Mouse (Mus musculus) heart, embryonic 14.5 days (tissue): ENCODE data around the gene Mgat3. TPM values are rescaled to one million over a fixed set of nuclear protein-coding genes. Genes with fewer than 3 reads are reported as not detected.

Source experiments
- ATAC-seq: fragments of 200-750 bp; cut with Nextera tagmentation; 2 replicates; pipeline ENCODE4 v1.8.0; 2017; ENCODE audit warnings: low read depth, moderate TSS enrichment; ENCODE audit not compliant: insufficient number of reproducible peaks, insufficient read depth, low FRiP score
- H3K27ac ChIP-seq, 2 experiments: fragments of 200-500 bp in 1 of 2; fragments of 300-500 bp in 1 of 2; sonication (generic) in 1 of 2; replicated peaks in 1 of 2; 2 replicates each; pipeline ENCODE4 v1.5.1; 2012 to 2014; ENCODE audit warnings: low read depth in 2 of 2, low read length in 2 of 2, control low read depth in 1 of 2, mild to moderate bottlenecking in 1 of 2, mixed read lengths in 1 of 2; ENCODE audit not compliant: control insufficient read depth in 1 of 2, insufficient read depth in 1 of 2
- H3K27me3 ChIP-seq: fragments of 300-500 bp; sonication (generic); 2 replicates; pipeline ENCODE4 v1.6.1; 2014; ENCODE audit warnings: mild to moderate bottlenecking, low read length, control low read depth; ENCODE audit not compliant: control insufficient read depth, insufficient read depth
- H3K36me3 ChIP-seq: fragments of 300-500 bp; sonication (generic); 2 replicates; pipeline ENCODE4 v1.6.1; 2014; ENCODE audit warnings: mild to moderate bottlenecking, control low read depth, low read length, mixed read lengths; ENCODE audit not compliant: control insufficient read depth, insufficient read depth
- H3K4me1 ChIP-seq, 2 experiments: fragments of 200-500 bp in 1 of 2; fragments of 300-500 bp in 1 of 2; sonication (generic) in 1 of 2; 2 replicates each; pipeline ENCODE4 v1.6.1; 2012 to 2014; ENCODE audit warnings: low read length in 2 of 2, control low read depth in 1 of 2, mixed read lengths in 1 of 2; ENCODE audit not compliant: control insufficient read depth in 2 of 2, insufficient read depth in 2 of 2
- H3K4me2 ChIP-seq: fragments of 300-500 bp; sonication (generic); 2 replicates; pipeline ENCODE4 v1.6.1; 2014; ENCODE audit warnings: mild to moderate bottlenecking, low read length
- H3K4me3 ChIP-seq, 2 experiments: fragments of 200-500 bp in 1 of 2; fragments of 300-500 bp in 1 of 2; sonication (generic) in 1 of 2; 2 replicates each; pipeline ENCODE4 v1.5.1; 2012 to 2014; ENCODE audit warnings: low read length in 2 of 2, mild to moderate bottlenecking in 2 of 2, control low read depth in 1 of 2, low read depth in 1 of 2, moderate library complexity in 1 of 2; ENCODE audit not compliant: control insufficient read depth in 1 of 2, insufficient read depth in 1 of 2
- H3K9ac ChIP-seq: fragments of 300-500 bp; sonication (generic); 2 replicates; pipeline ENCODE4 v1.6.1; 2014; ENCODE audit warnings: mild to moderate bottlenecking, low read length
- H3K9me3 ChIP-seq: fragments of 300-500 bp; sonication (generic); 2 replicates; pipeline ENCODE4 v1.6.1; 2016; ENCODE audit warnings: low read length, control low read depth; ENCODE audit not compliant: control insufficient read depth
- WGBS: fragments of 180-500 bp; shearing (Covaris S2); extraction: QIAGEN DNeasy Blood & Tissue Kit; methylation state at CpG from one replicate; pipeline ENCODE4 v1.1.7; 2014; 5-methylcytosine and 5-hydroxymethylcytosine counted together
- polyA plus RNA-seq: library from polyadenylated mRNA; unstranded; fragments of >200 nt; fragmentation: Nextera tagmentation; extraction: Ambion mirVana; gene quantifications from 2 replicates; pipeline ENCODE4 v1.2.1, GENCODE M21; 2014

The Mgat3 gene
- polyA plus RNA-seq, 1 experiment from 2014 or later = 1.9 TPM

DNA sequence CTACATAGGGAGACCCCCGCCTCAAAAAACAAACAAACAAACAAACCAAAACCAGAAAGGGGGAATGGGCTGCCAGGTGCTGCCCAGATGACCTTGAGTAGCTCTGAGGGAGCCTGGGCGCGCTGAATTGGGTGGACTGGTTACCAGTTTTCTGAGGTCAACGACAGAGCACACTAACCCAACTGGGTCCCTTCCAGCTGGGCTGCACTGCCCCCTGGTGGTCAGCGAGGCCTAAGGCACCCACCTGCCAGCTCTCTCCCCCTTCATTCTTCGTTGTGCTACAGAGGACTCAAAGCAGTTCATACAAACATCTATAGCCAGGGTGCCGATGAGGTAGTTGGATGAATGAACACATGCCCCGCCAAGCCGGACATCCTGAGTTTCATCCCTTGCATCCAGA, 51.7 kb downstream of the Mgat3 start:
- H3K9me3 ChIP-seq = no peaks in the 10 kb centered on the region
- no peak overlapping the region for H3K9ac ChIP-seq
- WGBS = 27% methylated on average over 9 of the region's 9 CpGs
- no peaks in the 10 kb centered on the region for H3K27me3 ChIP-seq
- H3K36me3 ChIP-seq = no peaks in the 10 kb centered on the region
- ATAC-seq = no peak
- no peak overlapping the region for H3K4me2 ChIP-seq
- peaks cover 4 to 11% of the 10 kb centered on the region in 2 experiments for H3K4me1 ChIP-seq
- no peak overlapping the region for H3K4me3 ChIP-seq
- H3K27ac ChIP-seq = no peak overlapping the region

DNA sequence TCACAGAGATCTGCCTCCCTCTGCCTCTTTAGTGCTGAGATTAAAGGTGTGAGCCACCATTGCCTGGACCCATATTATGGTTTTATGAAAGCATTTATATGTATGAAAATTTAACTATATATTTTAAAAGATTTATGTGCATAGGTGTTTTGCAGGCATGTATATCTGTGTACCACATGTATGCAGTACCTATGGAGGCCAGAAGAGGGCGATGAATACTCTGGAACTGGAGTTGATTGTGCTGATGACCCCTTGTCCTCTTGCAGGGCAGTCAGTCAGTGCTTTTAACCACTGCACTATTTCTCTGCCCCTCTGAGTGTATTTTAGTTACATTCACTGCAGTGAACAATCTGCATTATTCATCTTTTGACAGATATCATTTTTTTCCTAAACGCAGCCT, 52.3 kb downstream of the Mgat3 start:
- 43% methylated on average over 2 of the region's 2 CpGs for WGBS
- H3K4me3 ChIP-seq = no peak overlapping the region
- H3K9ac ChIP-seq = no peak overlapping the region
- H3K9me3 ChIP-seq = no peaks in the 10 kb centered on the region
- H3K27ac ChIP-seq = no peak overlapping the region
- no peak for ATAC-seq
- peaks cover 4 to 11% of the 10 kb centered on the region in 2 experiments for H3K4me1 ChIP-seq
- H3K4me2 ChIP-seq = no peak overlapping the region
- no peaks in the 10 kb centered on the region for H3K36me3 ChIP-seq
- no peaks in the 10 kb centered on the region for H3K27me3 ChIP-seq

DNA sequence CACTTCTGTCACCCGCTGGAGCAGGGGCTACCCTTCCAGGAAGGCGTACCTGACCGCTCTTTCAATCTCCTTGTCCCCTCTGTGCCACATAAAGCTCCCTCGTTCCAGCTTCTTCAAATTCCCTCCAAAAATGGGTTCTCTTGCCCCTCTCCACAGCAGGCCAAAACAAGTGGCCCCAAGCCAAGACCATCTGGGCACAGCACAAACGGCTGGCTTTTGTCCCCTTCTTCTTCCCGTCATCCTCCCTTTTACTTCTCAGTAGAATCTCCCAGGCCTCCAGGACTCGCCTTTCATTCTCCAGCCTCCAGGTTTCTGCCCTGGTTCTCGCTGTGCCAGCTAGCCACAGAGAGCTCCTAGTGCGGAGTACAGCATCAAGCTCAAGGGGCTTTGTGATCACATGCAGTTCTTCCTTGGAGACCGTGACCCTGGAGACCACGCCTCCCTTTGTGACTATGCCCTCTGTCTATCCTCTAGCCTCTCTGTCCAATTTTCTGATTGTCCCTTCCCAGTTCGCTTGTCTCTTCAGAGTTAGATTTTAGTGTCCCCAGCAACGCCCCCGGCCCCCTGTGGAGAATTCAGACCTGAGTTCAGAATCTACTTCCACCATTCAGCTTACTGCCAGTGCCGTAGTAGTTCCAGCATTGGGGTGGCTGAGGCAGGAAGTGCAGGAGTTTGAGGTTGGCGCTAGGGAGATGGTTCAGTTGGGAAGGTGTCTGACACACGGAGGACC, 54.7 kb downstream of the Mgat3 start:
- WGBS = 74% methylated on average over 17 of the region's 17 CpGs
- H3K27me3 ChIP-seq = no peaks in the 10 kb centered on the region
- no peaks in the 10 kb centered on the region for H3K9me3 ChIP-seq
- no peaks in the 10 kb centered on the region for H3K36me3 ChIP-seq
- H3K4me2 ChIP-seq = no peak overlapping the region
- no peak for ATAC-seq
- H3K27ac ChIP-seq = no peak overlapping the region
- no peak overlapping the region for H3K4me3 ChIP-seq
- peaks cover 4 to 7% of the 10 kb centered on the region in 2 experiments for H3K4me1 ChIP-seq
- no peak overlapping the region for H3K9ac ChIP-seq

DNA sequence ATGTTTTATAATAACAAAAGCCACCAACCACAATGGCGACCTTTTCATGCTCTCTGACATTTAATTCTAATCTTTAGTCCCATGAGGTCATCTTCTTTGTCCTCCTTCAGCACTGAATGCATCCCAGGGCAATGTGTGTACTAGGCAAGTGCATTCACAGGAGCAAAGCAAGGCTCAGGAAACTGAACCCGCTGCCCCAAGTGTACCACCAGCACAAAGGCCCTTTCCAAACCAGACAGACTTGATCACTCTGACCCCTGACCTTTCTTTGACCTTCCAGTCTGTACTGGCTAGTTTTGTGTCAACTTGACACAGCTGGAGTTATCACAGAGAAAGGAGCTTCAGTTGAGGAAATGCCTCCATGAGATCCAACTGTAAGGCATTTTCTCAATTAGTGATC, 58.8 kb downstream of the Mgat3 start:
- H3K9me3 ChIP-seq = no peaks in the 10 kb centered on the region
- H3K4me3 ChIP-seq = no peak overlapping the region
- peaks cover 18% of the 10 kb centered on the region for H3K36me3 ChIP-seq
- H3K4me2 ChIP-seq = no peak overlapping the region
- no peak overlapping the region for H3K27ac ChIP-seq
- H3K4me1 ChIP-seq = peaks cover 0 to 17% of the 10 kb centered on the region in 2 experiments; a peak in 2 of 4 replicates
- 68% methylated on average over 2 of the region's 2 CpGs for WGBS
- H3K27me3 ChIP-seq = no peaks in the 10 kb centered on the region
- ATAC-seq = no peak
- H3K9ac ChIP-seq = no peak overlapping the region

DNA sequence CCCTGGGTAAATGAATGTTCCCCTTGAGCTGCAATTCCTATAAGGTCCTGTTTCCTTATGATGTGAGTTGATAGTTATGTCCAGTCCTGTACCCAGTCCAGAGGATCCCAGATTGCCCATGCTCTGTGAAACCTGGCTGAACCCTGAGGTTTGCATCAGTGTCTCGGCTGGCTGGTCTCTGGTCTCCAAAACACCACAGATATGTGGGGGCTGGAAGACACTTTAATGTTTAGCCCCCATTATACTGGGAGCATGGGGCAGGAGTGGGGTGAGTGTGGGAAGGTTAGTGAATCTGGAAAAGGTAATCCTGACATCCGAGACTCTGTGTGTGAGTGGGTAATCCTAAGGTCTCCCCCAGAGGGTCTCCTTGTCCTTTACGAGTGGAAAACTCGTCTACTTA, 59.5 kb downstream of the Mgat3 start:
- peak overlapping the region in 1 of 2 experiments; percentile 81; a peak in 2 of 4 replicates for H3K27ac ChIP-seq
- no peak overlapping the region for H3K4me3 ChIP-seq
- H3K4me1 ChIP-seq = peaks cover 0 to 17% of the 10 kb centered on the region in 2 experiments; a peak in 2 of 4 replicates
- no peaks in the 10 kb centered on the region for H3K9me3 ChIP-seq
- H3K36me3 ChIP-seq = peaks cover 25% of the 10 kb centered on the region
- H3K27me3 ChIP-seq = no peaks in the 10 kb centered on the region
- H3K4me2 ChIP-seq = peak overlapping the region; percentile 67
- no peak for ATAC-seq
- WGBS = 71% methylated on average over 4 of the region's 4 CpGs
- peak overlapping the region; percentile 70; the same call in 1 of the 2 replicates for H3K9ac ChIP-seq

DNA sequence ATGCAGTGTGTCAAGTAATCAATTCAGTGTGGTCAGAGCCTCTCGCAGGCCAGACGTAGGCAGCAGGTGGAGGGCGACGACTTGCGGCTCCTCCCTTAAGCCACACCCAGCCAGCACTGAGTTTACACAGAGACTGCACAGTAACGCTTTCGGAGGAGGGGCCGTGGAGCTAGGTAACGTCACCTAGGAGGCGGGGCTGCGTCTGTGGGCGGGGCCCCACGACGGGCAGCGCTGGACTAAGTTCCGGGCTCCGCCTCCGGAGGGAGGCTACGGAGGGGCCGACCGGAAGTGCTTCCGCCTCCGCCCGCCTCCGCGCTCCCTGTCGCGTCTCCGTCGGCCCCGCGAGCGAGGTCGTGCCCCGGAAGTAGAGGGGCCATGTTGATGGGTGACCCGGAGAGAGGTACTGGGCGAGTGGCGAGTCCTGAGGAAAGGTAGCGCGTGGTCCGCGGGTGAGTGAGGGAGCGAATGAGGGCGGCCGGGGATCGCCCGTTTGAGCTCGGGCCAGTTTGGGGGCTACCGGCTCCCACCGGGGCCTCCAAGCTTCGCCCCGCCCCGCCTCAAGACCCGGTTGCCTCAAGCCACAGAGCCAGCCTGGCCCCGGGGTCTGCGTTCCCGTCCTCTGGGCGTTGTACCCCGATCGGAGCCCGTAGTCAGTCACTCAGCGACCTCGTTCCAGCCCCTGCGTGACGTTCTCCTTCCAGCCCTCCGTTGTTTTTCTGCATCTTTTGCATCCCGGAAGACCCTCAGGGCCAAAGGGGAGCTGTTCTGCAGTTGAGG, 60.4 kb downstream of the Mgat3 start, which contains the start of gene Mief1:
Gene Mief1, plus strand, starts transcription at position 286 of the 777 bp plus-strand sequence.
- H3K4me3 ChIP-seq = peak within 1 kb of the TSS; percentile 75 to 83
- 0% methylated on average over 58 of the region's 67 CpGs for WGBS

DNA sequence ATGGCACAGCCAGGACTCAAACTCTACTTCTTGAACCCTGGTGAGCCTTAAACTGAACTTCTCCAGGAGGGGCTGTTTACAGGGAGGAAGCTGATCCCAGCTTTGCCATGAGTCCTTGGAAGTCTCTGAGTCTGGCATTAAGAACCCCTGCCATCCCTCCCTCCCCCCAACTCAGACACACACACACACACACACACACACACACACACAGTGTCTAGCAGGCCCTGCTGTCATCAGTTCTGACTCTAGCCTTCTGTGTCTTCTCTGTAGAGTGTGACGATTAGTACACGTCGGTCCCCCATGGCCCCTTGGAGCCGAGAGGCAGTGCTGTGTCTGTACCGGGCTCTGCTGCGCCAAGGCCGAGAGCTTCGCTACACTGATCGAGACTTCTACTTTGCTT, 62.0 kb downstream of the Mgat3 start, which contains the start of gene AC140267.1:
Gene AC140267.1, plus strand, starts transcription at position 301 of the 400 bp plus-strand sequence.
- peak within 1 kb of the TSS; percentile 88 for H3K9ac ChIP-seq
- no peaks in the 10 kb centered on the region for H3K27me3 ChIP-seq
- no peaks in the 10 kb centered on the region for H3K9me3 ChIP-seq
- H3K27ac ChIP-seq = 0 out of 4 replicates have a peak within 1 kb of the TSS, but pooled peaks of 1 of the 2 experiments have one; percentile 79
- no peak for ATAC-seq
- peak within 1 kb of the TSS; percentile 84 for H3K4me2 ChIP-seq
- 78% methylated on average over 9 of the region's 9 CpGs for WGBS
- H3K4me3 ChIP-seq = peak within 1 kb of the TSS; percentile 75 to 83
- peaks cover 0 to 17% of the 10 kb centered on the region in 2 experiments; a peak in 2 of 4 replicates for H3K4me1 ChIP-seq
- H3K36me3 ChIP-seq = peaks cover 43% of the 10 kb centered on the region

More for the DNA sequence above, 60.4 kb downstream of the Mgat3 start, which contains the start of gene Mief1:
- peak; percentile 97 for ATAC-seq
- peaks cover 0 to 17% of the 10 kb centered on the region in 2 experiments; a peak in 2 of 4 replicates for H3K4me1 ChIP-seq
- no peaks in the 10 kb centered on the region for H3K9me3 ChIP-seq
- peak within 1 kb of the TSS; percentile 57 to 81 for H3K27ac ChIP-seq
- peak within 1 kb of the TSS; percentile 84 for H3K4me2 ChIP-seq
- no peaks in the 10 kb centered on the region for H3K27me3 ChIP-seq
- peak within 1 kb of the TSS; percentile 88 for H3K9ac ChIP-seq
- H3K36me3 ChIP-seq = peaks cover 34% of the 10 kb centered on the region
